Mouse (Mus musculus): ENCODE results near the gene Klf3. TPM values are rescaled to one million over a fixed set of nuclear protein-coding genes. Genes with fewer than 3 reads are reported as not detected.

Klf3 gene
- polyA plus RNA-seq (2021; fragmentation: Nextera tagmentation): 18.1 and 23.2 TPM in 2 replicates
- long read RNA-seq, experiment 1, full-length matches to known transcripts: 11 of 21 reads
- long read RNA-seq, experiment 1, partial matches to known transcripts: 2 of 21 reads
- long read RNA-seq, experiment 1, other reads (novel, unspliced or antisense): 8 of 21 reads
- long read RNA-seq, experiment 2, full-length matches to known transcripts: 67 of 80 reads
- long read RNA-seq, experiment 2, partial matches to known transcripts: 5 of 80 reads
- long read RNA-seq, experiment 2, other reads (novel, unspliced or antisense): 8 of 80 reads

DNA sequence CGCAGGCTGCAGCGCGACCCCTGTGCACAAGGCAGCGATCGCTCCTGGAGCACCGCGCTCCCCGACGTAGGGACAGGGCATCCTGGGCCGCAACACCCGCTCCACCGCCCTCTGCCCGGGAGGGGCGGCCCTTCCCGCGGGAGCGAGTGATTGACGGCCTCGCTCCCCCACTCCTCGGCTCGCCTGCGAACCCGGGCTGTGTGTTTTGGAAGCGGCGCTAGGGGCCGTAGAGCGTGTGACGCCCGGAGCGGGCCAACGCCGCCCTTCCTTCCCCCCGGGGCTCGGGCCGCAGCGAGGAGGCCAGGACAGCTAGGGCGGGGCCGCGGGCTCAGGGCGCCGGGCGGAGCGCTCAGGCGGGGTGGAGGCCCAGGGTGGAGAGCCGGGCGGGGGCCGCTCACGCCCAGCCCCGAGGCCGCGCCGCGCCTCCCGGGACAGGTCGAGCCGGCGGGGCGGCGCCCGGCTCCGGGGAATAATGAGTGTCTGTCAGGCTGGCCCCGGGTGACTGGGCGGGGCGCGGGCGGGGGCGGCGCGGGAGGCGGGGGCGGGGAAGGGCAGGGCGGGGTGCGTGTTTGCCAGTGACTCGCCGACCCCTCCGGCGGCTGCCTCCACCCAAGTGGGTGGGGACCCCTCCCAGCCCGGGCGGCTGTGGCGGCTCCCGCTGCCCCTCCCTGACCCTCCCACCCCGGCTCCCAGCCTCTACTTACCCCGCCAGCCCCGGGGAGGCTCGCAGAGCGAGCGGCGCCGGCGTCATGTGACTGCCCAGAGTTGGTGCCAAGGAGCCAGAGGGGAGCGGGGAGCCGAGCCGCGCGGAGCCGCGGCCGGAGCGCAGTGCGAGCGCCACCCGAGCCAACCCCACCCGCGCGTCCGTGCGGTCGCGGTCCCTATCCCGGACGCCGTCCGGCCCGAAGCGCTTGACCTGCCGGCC, at the start of gene Klf3:
Gene Klf3, plus strand, starts transcription at position 594 of the 925 bp plus-strand sequence.

Other genes starting within 250 kb of the Klf3 start
- 0.18 and 0.35 TPM in 2 replicates for gene Tlr1, start 130.2 kb downstream of the Klf3 start, polyA plus RNA-seq (2021; fragmentation: Nextera tagmentation)
- 0.21 and 0.26 TPM in 2 replicates for gene Tlr6, start 156.7 kb downstream of the Klf3 start, polyA plus RNA-seq (2021; fragmentation: Nextera tagmentation)
- gene Fam114a1, start 166.7 kb downstream of the Klf3 start, polyA plus RNA-seq (2021; fragmentation: Nextera tagmentation): 6.8 and 8.7 TPM in 2 replicates